Mouse (Mus musculus) embryonic fibroblast, embryonic 13.5 days (primary cell): ENCODE measurements around the gene Gpr146.
A peak's percentile ranks its signal among the peaks of the same experiment; 100 is the strongest.

Source experiments
- CTCF ChIP-seq: IDR thresholded peaks from 2 replicates; pipeline ENCODE4 v1.5.1; 2011; ENCODE audit warnings: mild to moderate bottlenecking, control low read depth, low read length, moderate library complexity, borderline replicate concordance; ENCODE audit not compliant: insufficient read depth
- POLR2A ChIP-seq: IDR thresholded peaks from 2 replicates; pipeline ENCODE4 v1.6.1; 2011; ENCODE audit warnings: low read depth, mild to moderate bottlenecking, control low read depth, low read length, moderate library complexity

DNA sequence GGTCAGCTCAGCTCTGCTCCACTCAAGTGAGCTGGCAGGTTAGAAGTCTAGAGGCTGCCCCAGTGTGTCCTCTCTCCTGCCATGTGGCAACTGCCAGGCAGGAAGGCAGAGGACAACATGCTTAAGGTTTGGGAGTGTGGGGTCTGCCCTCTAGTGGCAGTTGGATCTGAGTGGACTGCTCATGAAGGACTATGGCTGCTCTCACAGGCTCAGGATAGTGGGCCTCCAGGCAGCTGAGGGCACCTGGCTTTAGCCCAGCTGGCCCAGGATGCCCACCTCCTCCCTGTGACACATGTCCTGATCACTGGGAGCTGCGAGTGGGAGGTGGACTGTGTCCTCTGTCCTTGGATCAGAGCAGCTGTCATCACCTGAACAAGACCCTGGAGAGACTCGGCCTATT is 18.8 kb upstream of the Gpr146 start:
- TF ChIP-seq POLR2A (no peak), CTCF (peak; percentile 73; the same call in 1 of the 2 replicates)
